In genomic region chr9:16501990-16502672, GRCm38 (mm10) we compare ENCODE assay signal across 8 mouse cellular contexts. TPM values are rescaled to one million over a fixed set of nuclear protein-coding genes. Genes with fewer than 3 reads are reported as not detected.
DNase-seq lines count a peak whose midpoint lies in the region; ATAC-seq lines count a peak whose summit lies in the region.

No protein-coding gene starts in this region.

- H3K4me3 ChIP-seq in hindbrain, embryonic 16.5 days (ENCODE audit: low read length), result peak overlapping the region; percentile 49
- H3K4me3 ChIP-seq in limb, embryonic 11.5 days (ENCODE audit: low read depth, low read length), result peak overlapping the region; percentile 60
- peak overlapping the region; percentile 70 for H3K4me3 ChIP-seq in midbrain, embryonic 14.5 days (replicated peaks; ENCODE audit: low read depth, low read length)

- H3K9me3 ChIP-seq in hindbrain, embryonic 16.5 days (ENCODE audit: control insufficient read depth, low read length), result no peaks in the 10 kb centered on the region
- H3K9me3 ChIP-seq in limb, embryonic 11.5 days (ENCODE audit: control insufficient read depth, low read length), result no peaks in the 10 kb centered on the region
- H3K9me3 ChIP-seq in midbrain, embryonic 14.5 days (ENCODE audit: control insufficient read depth, low read length), result no peaks in the 10 kb centered on the region

- peak overlapping the region; percentile 57 for H3K4me2 ChIP-seq in hindbrain, embryonic 16.5 days (ENCODE audit: low read length)
- H3K4me2 ChIP-seq in limb, embryonic 11.5 days (ENCODE audit: low read depth, severe bottlenecking), result peak overlapping the region; percentile 87
- H3K4me2 ChIP-seq in midbrain, embryonic 14.5 days (ENCODE audit: low read length), result peak overlapping the region; percentile 73

- peaks cover 5% of the 10 kb centered on the region for H3K4me1 ChIP-seq in hindbrain, embryonic 16.5 days (ENCODE audit: control insufficient read depth, insufficient read depth, low read depth, low read length)
- peaks cover 10% of the 10 kb centered on the region; the same call in 1 of the 2 replicates for H3K4me1 ChIP-seq in limb, embryonic 11.5 days (ENCODE audit: control insufficient read depth, insufficient read depth, low read length)
- H3K4me1 ChIP-seq in midbrain, embryonic 14.5 days (ENCODE audit: control insufficient read depth, insufficient read depth, low read length), result peaks cover 17% of the 10 kb centered on the region

- ATAC-seq in frontal cortex, adult (ENCODE audit: low TSS enrichment), result peak; percentile 56
- ATAC-seq in hindbrain, embryonic 16.5 days, result peak; percentile 80
- ATAC-seq in limb, embryonic 11.5 days (ENCODE audit: insufficient number of reproducible peaks, low FRiP score, low TSS enrichment, low read depth), result peak; percentile 46
- ATAC-seq in midbrain, embryonic 14.5 days (ENCODE audit: low FRiP score, low TSS enrichment), result peak; percentile 81
- no peak for ATAC-seq in megakaryocyte-erythroid progenitor cell, adult 5-6 weeks (replicated peaks; ENCODE audit: low FRiP score, low TSS enrichment, poor library complexity, severe bottlenecking)

- H3K27me3 ChIP-seq in hindbrain, embryonic 16.5 days (replicated peaks; ENCODE audit: control insufficient read depth, insufficient read depth, low read length), result no peaks in the 10 kb centered on the region
- H3K27me3 ChIP-seq in limb, embryonic 11.5 days (ENCODE audit: control insufficient read depth, insufficient read depth, low read length), result no peaks in the 10 kb centered on the region
- H3K27me3 ChIP-seq in midbrain, embryonic 14.5 days (ENCODE audit: control insufficient read depth, insufficient read depth, low read length), result no peaks in the 10 kb centered on the region

- peak; percentile 75 for DNase-seq in adrenal gland, postnatal 10 days
- peak; percentile 12 for DNase-seq in cerebellum, adult 9-10 months
- DNase-seq in limb, embryonic 11.5 days (ENCODE audit: low spot score), result peak; percentile 81
- DNase-seq in midbrain, embryonic 14.5 days, result peak; percentile 93
- DNase-seq in telencephalon, adult 2 months (ENCODE audit: low read depth, low spot score), result peak; percentile 65

- peak overlapping the region; percentile 92 for H3K27ac ChIP-seq in hindbrain, embryonic 16.5 days (ENCODE audit: low read depth, low read length)
- H3K27ac ChIP-seq in limb, embryonic 11.5 days (replicated peaks; ENCODE audit: low read depth, low read length), result no peak overlapping the region
- peak overlapping the region; percentile 94 for H3K27ac ChIP-seq in midbrain, embryonic 14.5 days (replicated peaks; ENCODE audit: low read depth, low read length)

- WGBS in hindbrain, embryonic 16.5 days, result under 1% methylated on average over 40 of the region's 52 CpGs
- 3% methylated on average over 49 of the region's 52 CpGs for WGBS in limb, embryonic 11.5 days
- WGBS in midbrain, embryonic 14.5 days, result under 1% methylated on average over 49 of the region's 52 CpGs

- no peaks in the 10 kb centered on the region for H3K36me3 ChIP-seq in hindbrain, embryonic 16.5 days (ENCODE audit: control insufficient read depth, insufficient read depth, low read length)
- H3K36me3 ChIP-seq in limb, embryonic 11.5 days (ENCODE audit: control insufficient read depth, insufficient read depth, low read length), result no peaks in the 10 kb centered on the region
- H3K36me3 ChIP-seq in midbrain, embryonic 14.5 days (ENCODE audit: control insufficient read depth, insufficient read depth, low read length), result no peaks in the 10 kb centered on the region

- peak overlapping the region; percentile 71 for H3K9ac ChIP-seq in hindbrain, embryonic 16.5 days (ENCODE audit: low read depth, low read length)
- peak overlapping the region; percentile 70 for H3K9ac ChIP-seq in limb, embryonic 11.5 days (ENCODE audit: low read length)
- peak overlapping the region; percentile 80 for H3K9ac ChIP-seq in midbrain, embryonic 14.5 days (replicated peaks; ENCODE audit: low read length)

RNA-seq across cellular contexts. Expression of gene Fat3, which starts 1.0 kb away (rescaled TPM):
- 1 to 10 TPM; 2.6 TPM for total RNA-seq in adrenal gland, postnatal 10 days (2021)
- polyA plus RNA-seq in hindbrain, embryonic 16.5 days (2015; fragmentation: Nextera tagmentation; extraction: Ambion mirVana), result 7.5 and 8.5 TPM in 2 replicates
- polyA plus RNA-seq in limb, embryonic 11.5 days (2014; fragmentation: Nextera tagmentation; extraction: Ambion mirVana), result 3.4 and 4.0 TPM in 2 replicates
- 22.0 and 27.6 TPM in 2 replicates for polyA plus RNA-seq in midbrain, embryonic 14.5 days (2014; fragmentation: Nextera tagmentation; extraction: Ambion mirVana)
- total RNA-seq in megakaryocyte-erythroid progenitor cell, adult 5-6 weeks (2014; fragmentation: Nextera tagmentation), result 0.13 TPM in 1 of 2 replicates, not detected in the other
- not detected in 2 replicates for total RNA-seq in megakaryocyte-erythroid progenitor cell, adult 5-6 weeks (2017)

Comparison
In these comparisons a context has a peak if more than half of its experiments do, and no peak if none do; other contexts are left out.
1. DNase-seq: peak in every context shown above with its lines; median percentile 93 in midbrain, embryonic 14.5 days; 81 in limb, embryonic 11.5 days; 75 in adrenal gland, postnatal 10 days; 65 in telencephalon, adult 2 months; 12 in cerebellum, adult 9-10 months.